Comparison of ENCODE assay signal across 1 mouse cellular context in genomic region chr9:45300422-45301104, GRCm38 (mm10).
TF ChIP-seq lines count a peak whose summit lies in the region.

No protein-coding gene starts in this region.

TF ChIP-seq in CH12.LX, 34 proteins besides CTCF, POLR2A, EP300 and RAD21 (continued from another document):
- 0 out of 2 replicates have a peak, but pooled peaks have one; percentile 30 for TF ChIP-seq TBP (conservative IDR thresholded peaks at IDR 0.05; ENCODE audit: low read depth, low read length)
- peak; percentile 68 for TF ChIP-seq HCFC1 (IDR thresholded peaks at IDR 0.05; ENCODE audit: low read depth, low read length)
- TF ChIP-seq BHLHE40 (IDR thresholded peaks at IDR 0.05; ENCODE audit: low read depth, low read length) = peak; percentile 94
- no peak for TF ChIP-seq ZMIZ1 (IDR thresholded peaks at IDR 0.05; ENCODE audit: low read depth, low read length)
- TF ChIP-seq MEF2A (IDR thresholded peaks at IDR 0.05; ENCODE audit: borderline replicate concordance, low read depth, low read length) = peak; percentile 54; the same call in 1 of the 2 replicates
- TF ChIP-seq CHD2 (IDR thresholded peaks at IDR 0.05; ENCODE audit: low read length) = peak; percentile 65; the same call in 1 of the 2 replicates
